Mouse (Mus musculus): ENCODE results near the gene Bcl2l11.
"Not testable (repeated sequence)": the region's sequence is repeated elsewhere in the genome, so short reads cannot be mapped to it uniquely, and the experiment has no call there.

Gene Bcl2l11

GRCm38 (mm10) chr2:128087798-128088545, 37.9 kb upstream of the Bcl2l11 start:
- TF ChIP-seq NANOG (IDR thresholded peaks at IDR 0.05; ENCODE audit: borderline replicate concordance, low read length) (no peak), CTCF (conservative IDR thresholded peaks at IDR 0.05; ENCODE audit: low read length) (no peak), POU5F1 (IDR thresholded peaks at IDR 0.05; ENCODE audit: borderline replicate concordance, low read length) (no peak)
- Histone ChIP-seq H3K9me3 (ENCODE audit: low read length) (no peaks in the 10 kb centered on the region), H3K4me1 (replicated peaks; ENCODE audit: low read depth, low read length) (no peaks in the 10 kb centered on the region), H3K36me3 (ENCODE audit: insufficient read depth, low read length) (no peaks in the 10 kb centered on the region), H3K4me3 (replicated peaks; ENCODE audit: low read length) (no peak overlapping the region), H3K27me3 (ENCODE audit: insufficient read depth, low read length) (0 out of 2 replicates have a peak, but pooled peaks cover 3% of the 10 kb centered on the region)

- Histone ChIP-seq H3K4me1 (replicated peaks; ENCODE audit: low read depth, low read length) (no peaks in the 10 kb centered on the region), H3K36me3 (ENCODE audit: insufficient read depth, low read length) (no peaks in the 10 kb centered on the region), H3K27me3 (ENCODE audit: insufficient read depth, low read length) (0 out of 2 replicates have a peak, but pooled peaks cover 3% of the 10 kb centered on the region), H3K4me3 (replicated peaks; ENCODE audit: low read length) (no peak overlapping the region), H3K9me3 (ENCODE audit: low read length) (no peaks in the 10 kb centered on the region)
- TF ChIP-seq POU5F1 (IDR thresholded peaks at IDR 0.05; ENCODE audit: borderline replicate concordance, low read length) = no peak
- no peak for TF ChIP-seq NANOG (IDR thresholded peaks at IDR 0.05; ENCODE audit: borderline replicate concordance, low read length)
- no peak for TF ChIP-seq CTCF (conservative IDR thresholded peaks at IDR 0.05; ENCODE audit: low read length)
These were observed 35.5 kb upstream of the Bcl2l11 start for GRCm38 (mm10) chr2:128090283-128090885.

- H3K4me1 ChIP-seq (replicated peaks; ENCODE audit: low read depth, low read length) = no peaks in the 10 kb centered on the region
- TF ChIP-seq POU5F1 (IDR thresholded peaks at IDR 0.05; ENCODE audit: borderline replicate concordance, low read length) (no peak), NANOG (IDR thresholded peaks at IDR 0.05; ENCODE audit: borderline replicate concordance, low read length) (no peak), CTCF (conservative IDR thresholded peaks at IDR 0.05; ENCODE audit: low read length) (no peak)
- H3K36me3 ChIP-seq (ENCODE audit: insufficient read depth, low read length) = no peaks in the 10 kb centered on the region
- H3K27me3 ChIP-seq (ENCODE audit: insufficient read depth, low read length) = 0 out of 2 replicates have a peak, but pooled peaks cover 3% of the 10 kb centered on the region
- no peak overlapping the region for H3K4me3 ChIP-seq (replicated peaks; ENCODE audit: low read length)
- no peaks in the 10 kb centered on the region for H3K9me3 ChIP-seq (ENCODE audit: low read length)
These were observed 34.1 kb upstream of the Bcl2l11 start for GRCm38 (mm10) chr2:128091431-128092369.

- TF ChIP-seq CTCF (conservative IDR thresholded peaks at IDR 0.05; ENCODE audit: low read length) = no peak
- TF ChIP-seq NANOG (IDR thresholded peaks at IDR 0.05; ENCODE audit: borderline replicate concordance, low read length) = no peak
- no peak for TF ChIP-seq POU5F1 (IDR thresholded peaks at IDR 0.05; ENCODE audit: borderline replicate concordance, low read length)
- no peaks in the 10 kb centered on the region for H3K9me3 ChIP-seq (ENCODE audit: low read length)
- no peak overlapping the region for H3K4me3 ChIP-seq (replicated peaks; ENCODE audit: low read length)
- no peaks in the 10 kb centered on the region for H3K4me1 ChIP-seq (replicated peaks; ENCODE audit: low read depth, low read length)
- H3K36me3 ChIP-seq (ENCODE audit: insufficient read depth, low read length) = no peaks in the 10 kb centered on the region
- 0 out of 2 replicates have a peak, but pooled peaks cover 3% of the 10 kb centered on the region for H3K27me3 ChIP-seq (ENCODE audit: insufficient read depth, low read length)
These were observed 33.4 kb upstream of the Bcl2l11 start for GRCm38 (mm10) chr2:128092451-128092850.

GRCm38 (mm10) chr2:128094196-128094595, 31.6 kb upstream of the Bcl2l11 start:
- H3K4me3 ChIP-seq (replicated peaks; ENCODE audit: low read length) = no peak overlapping the region
- TF ChIP-seq NANOG (IDR thresholded peaks at IDR 0.05; ENCODE audit: borderline replicate concordance, low read length) (no peak), CTCF (conservative IDR thresholded peaks at IDR 0.05; ENCODE audit: low read length) (no peak), POU5F1 (IDR thresholded peaks at IDR 0.05; ENCODE audit: borderline replicate concordance, low read length) (no peak)
- H3K27me3 ChIP-seq (ENCODE audit: insufficient read depth, low read length) = 0 out of 2 replicates have a peak, but pooled peaks cover 3% of the 10 kb centered on the region
- H3K9me3 ChIP-seq (ENCODE audit: low read length) = no peaks in the 10 kb centered on the region
- H3K36me3 ChIP-seq (ENCODE audit: insufficient read depth, low read length) = no peaks in the 10 kb centered on the region
- H3K4me1 ChIP-seq (replicated peaks; ENCODE audit: low read depth, low read length) = no peaks in the 10 kb centered on the region

GRCm38 (mm10) chr2:128094602-128095001, 31.2 kb upstream of the Bcl2l11 start:
- no peaks in the 10 kb centered on the region for H3K9me3 ChIP-seq (ENCODE audit: low read length)
- H3K36me3 ChIP-seq (ENCODE audit: insufficient read depth, low read length) = no peaks in the 10 kb centered on the region
- H3K27me3 ChIP-seq (ENCODE audit: insufficient read depth, low read length) = 0 out of 2 replicates have a peak, but pooled peaks cover 3% of the 10 kb centered on the region
- no peak for TF ChIP-seq CTCF (conservative IDR thresholded peaks at IDR 0.05; ENCODE audit: low read length)
- TF ChIP-seq NANOG (IDR thresholded peaks at IDR 0.05; ENCODE audit: borderline replicate concordance, low read length) = no peak
- TF ChIP-seq POU5F1 (IDR thresholded peaks at IDR 0.05; ENCODE audit: borderline replicate concordance, low read length) = no peak
- no peak overlapping the region for H3K4me3 ChIP-seq (replicated peaks; ENCODE audit: low read length)
- H3K4me1 ChIP-seq (replicated peaks; ENCODE audit: low read depth, low read length) = no peaks in the 10 kb centered on the region

- no peaks in the 10 kb centered on the region for H3K4me1 ChIP-seq (replicated peaks; ENCODE audit: low read depth, low read length)
- no peaks in the 10 kb centered on the region for H3K36me3 ChIP-seq (ENCODE audit: insufficient read depth, low read length)
- TF ChIP-seq POU5F1 (IDR thresholded peaks at IDR 0.05; ENCODE audit: borderline replicate concordance, low read length) (no peak), CTCF (conservative IDR thresholded peaks at IDR 0.05; ENCODE audit: low read length) (no peak), NANOG (IDR thresholded peaks at IDR 0.05; ENCODE audit: borderline replicate concordance, low read length) (no peak)
- no peaks in the 10 kb centered on the region for H3K9me3 ChIP-seq (ENCODE audit: low read length)
- 0 out of 2 replicates have a peak, but pooled peaks cover 3% of the 10 kb centered on the region for H3K27me3 ChIP-seq (ENCODE audit: insufficient read depth, low read length)
- H3K4me3 ChIP-seq (replicated peaks; ENCODE audit: low read length) = no peak overlapping the region
These were observed 30.6 kb upstream of the Bcl2l11 start for GRCm38 (mm10) chr2:128095270-128095669.

GRCm38 (mm10) chr2:128096070-128096469, 29.8 kb upstream of the Bcl2l11 start:
- no peaks in the 10 kb centered on the region for H3K9me3 ChIP-seq (ENCODE audit: low read length)

GRCm38 (mm10) chr2:128098118-128098517, 27.7 kb upstream of the Bcl2l11 start:
- not testable (repeated sequence) for H3K4me3 ChIP-seq (replicated peaks; ENCODE audit: low read length); H3K9me3 ChIP-seq (ENCODE audit: low read length); H3K36me3 ChIP-seq (ENCODE audit: insufficient read depth, low read length); H3K27me3 ChIP-seq (ENCODE audit: insufficient read depth, low read length)
- H3K4me1 ChIP-seq (replicated peaks; ENCODE audit: low read depth, low read length) = peaks cover 11% of the 10 kb centered on the region

More at GRCm38 (mm10) chr2:128096070-128096469, 29.8 kb upstream of the Bcl2l11 start:
- Histone ChIP-seq H3K36me3 (ENCODE audit: insufficient read depth, low read length) (no peaks in the 10 kb centered on the region), H3K27me3 (ENCODE audit: insufficient read depth, low read length) (0 out of 2 replicates have a peak, but pooled peaks cover 3% of the 10 kb centered on the region), H3K4me1 (replicated peaks; ENCODE audit: low read depth, low read length) (peaks cover 6% of the 10 kb centered on the region), H3K4me3 (replicated peaks; ENCODE audit: low read length) (no peak overlapping the region)
- TF ChIP-seq NANOG (IDR thresholded peaks at IDR 0.05; ENCODE audit: borderline replicate concordance, low read length) = no peak
- no peak for TF ChIP-seq CTCF (conservative IDR thresholded peaks at IDR 0.05; ENCODE audit: low read length)
- TF ChIP-seq POU5F1 (IDR thresholded peaks at IDR 0.05; ENCODE audit: borderline replicate concordance, low read length) = no peak

Data from E14TG2a.4 (cell line).